Mouse (Mus musculus): ENCODE results near the gene Usp19. TPM values are rescaled to one million over a fixed set of nuclear protein-coding genes. Genes with fewer than 3 reads are reported as not detected.

Gene Usp19
- 172 TPM in 2 replicates for polyA plus RNA-seq (2012; rRNA removed)

DNA sequence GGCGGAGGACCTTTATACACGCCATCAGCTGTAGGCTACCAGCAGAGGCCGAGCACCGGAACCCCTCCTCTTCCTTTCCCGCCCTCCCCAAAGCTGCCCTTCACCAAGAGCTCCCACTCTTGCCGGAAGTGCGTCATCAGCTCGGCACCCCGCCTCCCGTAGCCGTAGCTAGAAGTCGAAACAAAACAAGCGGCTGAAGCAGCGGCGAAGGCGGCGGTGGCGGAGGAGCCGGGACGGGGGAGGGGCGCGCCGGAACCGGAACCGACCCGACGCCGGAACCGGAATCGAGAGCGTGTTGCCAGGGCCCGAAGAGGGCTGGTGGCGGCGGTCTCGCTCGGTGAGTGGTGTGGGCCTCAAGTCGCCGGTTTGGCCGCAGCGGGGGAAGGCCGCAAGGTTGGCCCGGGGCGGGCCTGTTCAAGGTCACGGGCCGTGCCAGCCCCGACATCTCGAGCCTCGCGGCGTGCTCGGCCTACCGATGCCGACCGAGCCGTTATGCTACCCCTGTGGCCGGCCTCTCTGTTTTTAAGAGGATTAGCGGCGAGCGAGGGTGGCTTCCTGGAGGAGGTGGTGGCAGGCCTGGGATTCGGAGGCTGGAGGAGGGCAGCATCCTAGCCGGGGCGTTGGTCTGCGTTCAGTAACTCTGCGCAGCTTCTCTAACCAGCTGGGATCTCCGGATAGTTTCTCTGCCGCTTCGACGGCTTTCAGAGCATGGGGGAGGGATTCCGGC is at the start of gene Usp19:
Usp19 (plus strand) TSS at position 44 of the 727 bp plus-strand sequence.
- peak; percentile 93 to 96 for DNase-seq (ENCODE audit: extremely low spot score in 1 of 2, low spot score in 1 of 2)

DNA sequence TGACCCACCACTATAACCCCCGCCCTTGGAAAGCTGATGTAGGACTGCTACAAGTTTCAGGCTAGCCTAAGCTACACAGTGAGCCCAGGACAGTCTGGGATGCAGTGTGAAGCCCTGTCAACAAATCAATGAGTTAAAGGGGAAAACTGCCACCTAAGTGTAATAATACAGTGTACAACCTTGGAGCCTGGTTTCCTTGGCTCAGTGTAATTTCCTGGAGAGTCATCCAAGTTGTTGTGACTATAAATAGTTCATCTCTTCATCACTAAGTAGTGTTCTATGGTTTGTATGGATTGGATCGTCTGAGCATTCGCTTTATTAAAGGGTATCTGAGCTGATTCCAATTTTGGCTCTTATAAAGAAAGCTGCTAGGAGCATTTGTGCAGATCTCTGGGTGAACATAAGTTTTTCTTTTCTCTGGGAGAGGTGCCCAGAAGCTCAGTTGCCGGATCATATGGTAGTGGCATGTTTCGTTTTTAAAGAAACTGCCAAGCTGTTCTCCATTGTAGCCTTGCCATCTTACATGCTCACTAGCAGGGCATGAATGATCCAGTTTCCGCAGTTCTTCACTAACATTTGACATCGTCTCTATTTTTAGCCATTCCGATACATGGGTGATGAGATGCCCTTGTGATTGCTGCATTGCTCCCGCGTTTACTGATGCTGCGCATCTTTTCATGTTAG is 49.0 kb upstream of the Usp19 start:
- DNase-seq (ENCODE audit: extremely low spot score in 1 of 2, low spot score in 1 of 2): peak; percentile 49 to 81

DNA sequence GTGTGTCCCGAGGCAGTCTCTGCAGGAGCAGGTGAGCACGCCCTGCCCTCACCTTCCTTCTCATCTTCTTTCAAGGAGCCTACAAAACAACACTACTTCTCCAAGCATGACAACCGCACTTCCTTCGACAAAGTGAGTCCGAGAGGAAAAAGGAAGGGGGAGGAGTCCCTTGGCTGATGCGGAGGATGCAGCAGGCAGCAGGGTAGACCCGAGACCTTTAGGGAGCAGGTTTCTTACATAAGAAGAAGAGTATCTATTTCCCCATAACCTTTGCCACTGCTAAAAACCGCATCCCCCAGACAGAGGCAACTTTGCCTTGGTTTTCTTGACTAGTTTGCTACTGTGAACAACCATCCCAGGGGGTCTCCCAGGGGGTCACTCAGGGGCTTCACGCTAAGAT is 45.3 kb upstream of the Usp19 start:
- no peak for DNase-seq (ENCODE audit: extremely low spot score in 1 of 2, low spot score in 1 of 2)

DNA sequence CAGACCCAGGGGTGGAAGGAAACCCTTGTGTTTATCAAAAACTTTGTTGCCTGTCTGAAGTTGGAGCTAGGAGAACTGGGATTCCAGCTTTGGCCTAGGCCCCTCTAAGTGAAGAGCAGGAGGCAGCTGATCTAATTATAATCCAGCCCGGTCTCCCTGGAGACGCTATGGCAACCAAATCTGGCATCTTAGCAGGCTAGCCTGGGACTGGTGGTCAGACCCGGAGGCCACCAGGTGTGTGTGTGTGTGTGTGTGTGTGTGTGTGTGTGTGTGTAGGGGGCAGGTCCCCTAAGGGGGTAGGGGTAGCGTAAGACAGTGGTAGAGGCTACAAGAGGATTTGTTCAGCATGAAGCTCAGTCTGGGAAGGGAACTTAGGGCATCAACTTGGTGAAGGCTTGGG is 40.5 kb upstream of the Usp19 start:
- DNase-seq (ENCODE audit: extremely low spot score in 1 of 2, low spot score in 1 of 2): peak in 1 of 2 experiments; percentile 76

DNA sequence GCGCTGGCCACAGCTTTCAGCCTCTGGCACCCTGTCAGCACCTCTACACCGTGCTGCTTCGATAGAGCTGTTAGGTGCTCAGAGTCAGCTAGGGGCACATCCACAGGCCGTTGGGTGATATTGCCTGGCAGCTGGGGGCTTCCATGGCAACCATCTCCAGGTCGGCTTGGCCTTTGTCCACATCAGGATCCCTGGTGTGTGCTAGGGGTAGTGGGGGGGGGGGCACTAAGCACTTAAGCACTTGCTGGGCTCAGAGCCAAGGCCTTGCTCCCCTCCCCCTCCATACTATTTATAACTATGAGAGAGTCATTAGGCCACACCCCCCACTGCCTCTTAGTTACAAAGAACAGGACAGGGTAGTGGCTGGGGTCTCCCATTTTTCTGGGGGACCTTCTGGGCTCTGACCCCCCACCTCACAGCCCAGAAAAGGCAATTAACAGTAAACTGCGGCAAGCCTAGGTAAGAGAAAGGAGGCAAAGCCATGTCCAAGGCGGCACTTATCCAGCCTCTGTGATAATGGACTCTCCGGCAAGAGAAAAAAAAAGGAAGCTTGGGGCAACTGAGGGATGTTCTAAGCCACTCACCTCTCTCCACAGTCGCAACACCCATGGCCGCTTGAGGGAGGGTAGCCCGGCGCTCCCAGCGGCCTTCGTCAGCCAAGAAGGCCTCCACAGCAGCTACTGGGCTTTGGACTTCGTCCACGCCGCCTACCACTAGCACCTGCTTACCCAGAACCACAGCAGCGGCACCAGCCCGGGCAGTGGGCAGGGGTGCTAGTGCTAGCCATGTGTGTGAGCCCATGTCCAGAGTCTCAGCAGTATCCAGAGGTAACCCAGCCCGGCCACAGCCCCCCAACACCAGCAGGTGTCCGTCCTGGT is 39.9 kb upstream of the Usp19 start:
- DNase-seq (ENCODE audit: extremely low spot score in 1 of 2, low spot score in 1 of 2): peak in 1 of 2 experiments; percentile 36

DNA sequence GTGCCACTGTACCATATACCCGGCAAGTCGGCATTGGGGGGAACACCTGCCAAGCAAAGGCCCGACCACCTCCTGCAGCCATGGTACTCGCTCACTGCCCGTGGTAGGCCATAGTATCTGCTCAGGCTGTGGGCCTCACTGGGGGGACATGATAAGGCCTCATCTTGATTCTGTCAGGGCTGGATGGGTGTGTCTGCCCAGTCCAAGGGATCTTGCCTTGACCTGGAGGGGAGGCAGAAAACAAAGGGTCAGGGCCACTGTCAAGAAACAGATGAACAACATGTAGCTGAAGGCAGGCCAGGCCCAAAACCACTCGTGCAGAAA is 39.3 kb upstream of the Usp19 start:
- DNase-seq (ENCODE audit: extremely low spot score in 1 of 2, low spot score in 1 of 2): no peak

DNA sequence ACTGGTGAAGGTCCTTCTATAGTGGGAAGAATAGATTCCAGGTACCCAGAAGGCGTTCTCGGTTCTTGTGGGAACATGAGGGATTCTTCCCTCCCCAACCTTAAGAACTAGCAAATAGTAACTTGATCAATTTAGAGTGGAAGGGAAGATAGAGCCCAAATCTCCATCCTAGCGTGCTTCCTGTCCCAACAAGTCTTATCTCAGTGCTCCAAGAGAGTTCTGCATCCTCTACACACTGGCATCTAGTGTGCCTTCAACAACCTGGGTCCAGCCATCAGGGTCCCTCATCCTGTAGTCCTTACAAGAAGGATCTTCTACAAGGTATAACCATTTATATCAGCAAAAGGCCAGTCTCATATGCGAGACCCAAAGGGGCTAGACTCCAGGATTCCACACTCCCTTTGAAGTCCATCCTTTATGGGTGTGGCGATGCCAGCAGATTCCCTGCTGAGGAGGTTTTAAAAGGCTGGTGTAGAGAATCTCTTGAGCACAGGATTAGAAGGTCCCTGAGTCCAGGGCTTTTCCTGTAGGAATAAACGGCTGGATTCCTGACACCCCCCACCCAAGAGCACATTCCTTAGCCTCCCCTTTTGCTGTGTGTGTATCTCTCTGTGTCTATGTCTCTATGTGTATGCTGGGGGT is 38.8 kb upstream of the Usp19 start:
- no peak for DNase-seq (ENCODE audit: extremely low spot score in 1 of 2, low spot score in 1 of 2)

DNA sequence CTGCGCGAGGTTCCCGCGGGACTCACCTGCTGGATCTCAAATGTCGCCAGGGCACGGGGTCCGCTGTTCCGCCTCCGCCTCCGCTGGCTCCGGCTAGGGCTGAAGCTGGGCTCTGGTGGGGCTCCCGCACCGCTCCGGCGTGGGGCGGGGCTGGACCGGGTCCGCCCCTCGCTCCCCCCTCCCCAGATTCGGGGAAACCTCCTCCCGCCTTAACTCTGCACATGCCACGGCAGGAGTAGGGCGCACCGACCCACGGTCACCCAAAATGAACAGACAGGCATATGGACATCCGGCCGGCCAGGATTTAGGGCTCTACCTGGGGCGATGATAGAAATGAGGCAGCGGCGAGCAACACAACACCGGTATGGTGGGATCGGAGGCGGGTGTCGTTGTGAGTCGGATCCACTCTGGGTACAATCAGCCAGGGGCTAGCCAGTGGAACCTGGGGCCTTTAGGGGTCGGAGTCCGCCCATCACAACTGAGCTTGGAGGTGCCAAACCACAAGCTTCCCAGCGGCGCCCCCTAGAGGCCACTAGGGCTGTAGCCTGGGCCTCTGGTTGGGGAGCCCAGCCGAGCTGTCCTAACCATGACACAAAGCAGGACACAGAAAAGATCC is 38.0 kb upstream of the Usp19 start:
- DNase-seq (ENCODE audit: extremely low spot score in 1 of 2, low spot score in 1 of 2): peak; percentile 66 to 92

DNA sequence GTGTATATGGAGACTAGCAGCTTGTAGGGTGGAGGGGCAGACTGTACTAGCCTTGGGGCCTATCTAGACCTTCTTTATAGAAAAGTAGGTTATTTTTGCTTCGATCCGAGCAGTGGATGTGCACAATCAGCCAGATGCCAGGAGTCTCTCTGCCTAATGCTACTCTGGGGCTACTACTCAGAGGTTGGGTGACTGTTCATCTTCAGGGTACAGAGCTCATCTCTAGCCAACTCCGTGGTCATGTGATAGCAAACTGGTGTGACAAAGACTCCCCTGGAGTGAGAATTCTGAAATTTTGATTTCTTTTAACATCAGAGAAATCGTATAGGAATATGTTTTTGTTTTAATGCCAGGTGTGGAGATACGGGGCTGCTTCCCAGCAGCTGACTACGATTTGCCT is 37.5 kb upstream of the Usp19 start:
- no peak for DNase-seq (ENCODE audit: extremely low spot score in 1 of 2, low spot score in 1 of 2)

DNA sequence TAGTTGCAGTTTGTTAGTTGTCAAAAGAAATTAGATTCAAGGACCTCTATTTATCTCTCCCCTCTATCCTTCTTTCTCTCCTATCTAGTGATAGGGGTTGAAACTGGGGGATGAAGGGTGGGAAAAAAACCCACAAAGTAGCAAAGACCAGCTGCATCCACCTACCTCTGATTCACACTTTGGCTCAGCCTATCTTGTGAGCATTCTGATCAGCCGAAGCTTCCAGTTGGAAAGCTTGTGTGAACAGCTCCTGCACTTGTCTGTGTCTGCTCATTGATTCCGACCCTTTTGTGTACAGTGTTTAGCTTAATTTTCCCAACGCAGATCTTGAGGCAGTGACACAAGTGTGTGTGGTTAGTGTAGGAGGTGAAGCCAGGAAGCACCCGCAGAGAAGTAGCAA is 36.9 kb upstream of the Usp19 start:
- DNase-seq (ENCODE audit: extremely low spot score in 1 of 2, low spot score in 1 of 2): peak in 1 of 2 experiments; percentile 54

DNA sequence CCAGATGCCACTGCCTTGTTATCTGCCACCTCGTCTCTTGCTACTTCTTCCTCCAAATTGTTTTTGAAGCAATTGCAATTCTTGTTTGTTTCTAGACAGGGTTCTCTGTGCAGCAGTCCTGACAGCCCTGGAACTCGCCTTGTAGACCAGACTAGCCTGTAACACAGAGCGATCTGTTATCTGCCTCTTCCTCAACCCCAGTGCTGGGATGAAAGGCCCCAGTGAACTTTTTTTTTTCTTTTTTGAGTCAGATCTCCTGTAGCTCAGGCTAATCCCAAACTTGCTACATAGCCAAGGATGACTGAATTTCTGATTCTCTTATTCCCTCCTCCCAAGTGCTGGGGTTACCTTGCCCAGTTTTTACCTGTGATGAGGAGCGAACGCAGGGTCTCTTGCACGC is 36.0 kb upstream of the Usp19 start:
- no peak for DNase-seq (ENCODE audit: extremely low spot score in 1 of 2, low spot score in 1 of 2)

DNA sequence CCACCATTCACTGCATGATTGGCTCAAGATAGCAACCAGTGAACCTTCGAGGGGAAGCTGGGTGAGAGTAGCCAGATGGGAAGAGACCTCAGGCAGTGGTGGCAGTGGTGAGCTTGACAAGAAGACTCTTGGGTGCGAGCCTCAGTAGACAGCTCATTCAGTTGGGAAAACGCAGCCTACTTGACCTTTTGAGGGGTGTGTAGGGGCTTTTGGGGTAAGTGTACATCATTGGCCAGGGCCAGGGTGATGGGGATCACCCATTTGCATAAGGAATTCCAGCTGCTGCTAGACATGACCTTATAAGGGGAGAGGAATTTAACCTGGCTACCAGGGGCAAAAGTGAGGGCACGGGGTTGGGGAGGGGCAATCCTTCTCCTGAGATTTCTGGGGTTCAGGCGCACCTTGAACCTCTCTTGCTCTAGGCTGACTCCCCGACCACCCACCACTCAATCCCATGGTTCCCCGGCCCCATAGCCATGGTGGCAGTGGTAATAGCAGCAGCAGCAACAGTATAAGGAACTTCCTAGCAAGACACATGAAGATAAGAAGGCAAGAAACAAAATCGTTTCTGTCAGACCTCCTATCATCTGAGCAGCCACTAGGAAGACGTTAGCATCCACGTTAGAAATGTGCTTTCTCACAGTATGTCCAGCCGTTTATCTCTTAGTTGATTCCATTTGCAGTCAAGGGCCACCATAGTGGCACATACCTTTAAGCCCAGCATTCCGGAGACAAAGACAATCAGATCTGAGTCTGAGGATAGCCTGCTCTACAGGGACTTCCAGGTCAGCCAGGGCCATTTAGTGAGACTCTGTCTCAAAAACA is 34.4 kb upstream of the Usp19 start:
- no peak for DNase-seq (ENCODE audit: extremely low spot score in 1 of 2, low spot score in 1 of 2)

DNA sequence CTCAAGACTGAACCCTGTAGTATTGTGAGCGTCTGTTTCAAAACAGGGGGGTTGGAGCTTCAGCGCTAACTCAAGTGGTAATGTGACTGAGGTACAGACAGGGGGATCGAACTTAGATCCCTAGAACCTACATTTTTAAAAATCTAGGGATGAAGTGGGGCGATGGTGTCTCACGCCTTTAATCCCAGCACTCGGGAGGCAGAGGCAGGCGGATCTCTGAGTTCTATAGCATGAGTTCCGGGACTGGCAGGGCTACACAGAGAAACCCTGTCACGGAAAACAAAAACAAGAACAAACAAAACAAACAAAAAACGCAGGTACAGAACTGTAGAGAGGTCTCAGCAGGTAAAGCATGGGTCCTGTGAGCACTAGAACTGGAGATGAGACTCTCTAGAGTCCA is 33.4 kb upstream of the Usp19 start:
- DNase-seq (ENCODE audit: extremely low spot score in 1 of 2, low spot score in 1 of 2): no peak

DNA sequence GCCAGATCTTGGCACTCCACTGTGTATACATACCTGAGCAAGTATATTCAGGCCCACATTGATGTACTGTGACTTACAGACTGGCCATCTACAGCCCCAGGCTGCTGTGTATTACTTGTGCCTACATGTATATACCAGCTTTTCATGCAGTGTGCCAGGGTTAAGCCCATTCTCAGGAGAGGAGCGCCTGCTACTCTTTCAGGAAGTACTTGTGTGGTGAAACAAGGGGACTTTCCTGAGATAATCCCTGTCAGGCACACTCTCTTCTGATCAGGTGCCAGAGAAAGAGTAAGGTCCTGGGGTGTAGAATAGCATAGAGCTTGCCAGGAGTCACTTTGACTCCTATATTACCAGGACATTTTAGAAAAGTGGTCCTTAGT is 30.5 kb upstream of the Usp19 start:
- DNase-seq (ENCODE audit: extremely low spot score in 1 of 2, low spot score in 1 of 2): no peak

DNA sequence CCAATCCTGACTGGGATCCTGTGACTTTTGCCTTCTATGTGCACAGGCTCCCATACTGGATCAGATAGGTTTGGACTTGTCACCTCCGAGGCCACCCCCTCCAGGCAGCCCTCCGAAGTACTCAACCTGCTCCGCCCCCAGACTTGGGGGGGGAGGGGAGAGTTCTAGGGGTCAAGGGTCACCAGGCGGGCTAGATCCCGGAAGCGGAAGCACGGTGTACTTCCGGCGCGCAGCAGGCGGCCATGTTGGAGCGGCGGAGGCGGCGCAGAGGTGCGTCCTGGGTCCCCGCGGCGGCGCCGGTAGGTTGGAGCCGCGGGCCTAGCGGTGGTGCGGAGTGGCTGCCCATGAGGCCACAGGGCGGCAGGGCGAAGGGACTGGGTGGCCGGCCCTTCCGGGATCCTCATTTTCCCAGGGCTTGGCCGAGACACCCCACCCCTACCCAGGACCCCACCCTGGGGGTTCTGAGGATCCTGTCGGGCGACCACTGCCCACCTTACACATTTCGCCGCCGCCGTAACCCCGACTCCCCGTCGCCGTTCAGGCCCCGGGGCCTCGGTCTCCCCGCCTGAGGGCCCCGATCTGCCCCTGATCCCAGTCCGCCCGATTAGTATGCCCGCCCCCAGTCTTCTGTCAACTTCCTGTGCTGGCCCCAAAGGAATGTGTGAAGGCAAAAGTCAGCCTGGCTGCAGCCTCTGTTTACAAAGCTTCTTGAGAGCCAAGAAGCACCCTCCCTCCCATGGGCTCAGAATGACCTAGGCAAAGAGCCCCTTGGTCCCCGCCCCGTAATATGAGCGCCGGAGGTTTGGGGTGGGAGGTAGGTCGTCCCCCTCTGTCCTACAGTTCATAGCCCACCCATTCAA is 29.9 kb upstream of the Usp19 start, which contains the start of gene Ccdc71:
Ccdc71 (plus strand) TSS at position 209 of the 860 bp plus-strand sequence.
- DNase-seq (ENCODE audit: extremely low spot score in 1 of 2, low spot score in 1 of 2): peak; percentile 76 to 92

DNA sequence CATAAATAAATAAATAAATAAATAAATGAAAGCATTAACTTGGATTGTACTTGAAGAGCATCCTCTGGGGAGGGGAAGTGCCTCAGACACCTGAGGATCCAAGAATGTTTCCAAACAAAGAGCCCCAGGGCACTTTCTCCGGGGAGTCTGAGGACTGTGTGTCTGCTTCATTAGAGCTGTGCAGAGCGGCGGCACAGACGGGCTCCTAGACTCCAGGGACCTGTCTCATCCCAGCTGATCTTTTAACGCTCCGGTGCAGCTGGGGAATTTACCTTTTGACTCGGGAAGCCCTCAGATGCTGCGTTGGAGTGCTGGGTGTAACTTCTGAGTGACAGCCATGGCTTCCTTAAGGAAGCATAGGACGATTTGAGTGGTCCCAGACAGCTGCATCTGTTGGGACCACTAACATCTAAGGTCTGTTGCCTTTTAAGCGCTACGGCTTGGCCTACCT is 29.2 kb upstream of the Usp19 start, which contains the start of gene Klhdc8b:
Klhdc8b (minus strand) TSS at position 401 of the 451 bp plus-strand sequence.
- no peak for DNase-seq (ENCODE audit: extremely low spot score in 1 of 2, low spot score in 1 of 2)

DNA sequence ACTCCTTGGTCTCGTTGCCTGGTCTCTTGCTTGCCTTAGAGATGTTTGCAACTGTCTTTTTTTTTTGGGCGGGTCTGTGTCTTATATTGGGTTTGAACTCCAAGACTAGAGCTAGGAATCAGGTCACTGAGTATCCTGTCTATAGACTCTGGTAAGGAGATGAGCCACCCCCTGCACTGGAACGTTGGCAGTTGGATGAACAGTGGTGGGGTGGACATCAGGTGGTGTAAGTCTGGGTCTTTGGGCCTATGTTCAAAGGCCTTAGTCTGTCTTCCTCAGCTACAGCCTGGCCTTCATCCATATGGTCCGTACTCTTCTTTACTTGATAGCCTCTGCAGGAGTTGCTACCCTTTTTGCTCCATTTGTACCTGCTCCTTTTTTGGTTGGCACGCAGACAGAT is 28.7 kb upstream of the Usp19 start:
- DNase-seq (ENCODE audit: extremely low spot score in 1 of 2, low spot score in 1 of 2): no peak

DNA sequence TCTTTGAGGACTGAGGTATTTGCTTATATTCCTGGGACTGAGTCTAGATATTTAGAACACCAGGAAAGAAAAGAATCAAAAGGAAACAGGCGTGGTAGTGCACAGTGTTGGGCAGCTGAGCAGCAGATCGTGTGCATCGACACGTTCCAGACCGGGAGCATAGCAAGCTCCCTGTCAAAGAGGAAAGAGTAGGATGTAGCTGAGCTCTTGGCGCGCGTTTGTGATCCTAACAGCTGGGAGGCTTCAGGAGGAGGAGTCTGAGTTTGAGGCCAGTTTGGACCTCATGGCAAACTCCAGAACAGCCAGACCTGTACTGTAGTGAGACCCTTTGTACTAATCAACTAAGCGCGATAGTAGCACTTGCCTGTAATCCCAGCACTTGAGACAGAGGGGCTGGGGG is 28.2 kb upstream of the Usp19 start:
- DNase-seq (ENCODE audit: extremely low spot score in 1 of 2, low spot score in 1 of 2): no peak
